Mouse (Mus musculus) limb, embryonic 14.5 days (tissue): ENCODE measurements at regions not wholly inside any gene's neighbourhood (a gene's known extent, or its start where the extent isn't known, plus 50 kb on each side); places are given as distances from the start of the nearest gene placed in this dataset.

Experiments
- ATAC-seq: fragments of 200-750 bp; cut with Nextera tagmentation; 2 replicates; pipeline ENCODE4 v1.8.0; 2017; ENCODE audit warnings: low read depth, moderate number of reproducible peaks, moderate TSS enrichment; ENCODE audit not compliant: low FRiP score
- DNase-seq: peaks from one replicate; pipeline ENCODE4 v3.0.0-alpha.2; 2015; ENCODE audit warnings: low spot score
- H3K27ac ChIP-seq: fragments of 300-500 bp; sonication (generic); replicated peaks from 2 replicates; pipeline ENCODE4 v1.5.1; 2014; ENCODE audit warnings: low read depth, mild to moderate bottlenecking, low read length, moderate library complexity, mixed read lengths
- H3K27me3 ChIP-seq: fragments of 300-500 bp; sonication (generic); 2 replicates; pipeline ENCODE4 v1.6.1; 2014; ENCODE audit warnings: low read length, mixed read lengths; ENCODE audit not compliant: control insufficient read depth, insufficient read depth
- H3K36me3 ChIP-seq: fragments of 300-500 bp; sonication (generic); 2 replicates; pipeline ENCODE4 v1.6.1; 2014; ENCODE audit warnings: mild to moderate bottlenecking, low read length, moderate library complexity, mixed read lengths; ENCODE audit not compliant: control insufficient read depth, insufficient read depth
- H3K4me1 ChIP-seq: fragments of 300-500 bp; sonication (generic); 2 replicates; pipeline ENCODE4 v1.6.1; 2014; ENCODE audit warnings: antibody characterized with exemption, low read length, mixed read lengths; ENCODE audit not compliant: control insufficient read depth, insufficient read depth
- H3K4me2 ChIP-seq: fragments of 300-500 bp; sonication (generic); replicated peaks from 2 replicates; pipeline ENCODE4 v1.6.1; 2014; ENCODE audit warnings: low read depth, mild to moderate bottlenecking, low read length, moderate library complexity; ENCODE audit not compliant: severe bottlenecking
- H3K4me3 ChIP-seq: fragments of 300-500 bp; sonication (generic); replicated peaks from 2 replicates; pipeline ENCODE4 v1.5.1; 2014; ENCODE audit warnings: low read length
- H3K9ac ChIP-seq: fragments of 300-500 bp; sonication (generic); 2 replicates; pipeline ENCODE4 v1.6.1; 2014; ENCODE audit warnings: mild to moderate bottlenecking, low read depth, low read length, moderate library complexity; ENCODE audit not compliant: severe bottlenecking
- H3K9me3 ChIP-seq: fragments of 300-500 bp; sonication (generic); 2 replicates; pipeline ENCODE4 v1.6.1; 2016; ENCODE audit warnings: low read length; ENCODE audit not compliant: control insufficient read depth
- POLR2A ChIP-seq: fragments of 200-500 bp; IDR thresholded peaks from 2 replicates; pipeline ENCODE4 v1.8.0; 2012; ENCODE audit warnings: inconsistent platforms, mild to moderate bottlenecking, moderate library complexity, borderline replicate concordance; ENCODE audit not compliant: insufficient read depth, insufficient read length; ENCODE audit errors: extremely low read depth
- whole genome bisulfite sequencing: fragments of 180-500 bp; shearing (Covaris S2); extraction: QIAGEN DNeasy Blood & Tissue Kit; methylation state at CpG from one replicate; pipeline ENCODE4 v1.1.7; 2014; 5-methylcytosine and 5-hydroxymethylcytosine counted together

- no peak overlapping the region for H3K27ac ChIP-seq
- 72% methylated on average over 4 of the region's 4 CpGs for WGBS
- ATAC-seq (no peak), DNase-seq (no peak)
- no peak overlapping the region for H3K9ac ChIP-seq
- no peaks in the 10 kb centered on the region for H3K27me3 ChIP-seq
- no peak overlapping the region for H3K4me2 ChIP-seq
- H3K4me3 ChIP-seq = no peak overlapping the region
- no peak for TF ChIP-seq POLR2A
- H3K9me3 ChIP-seq = no peaks in the 10 kb centered on the region
- no peaks in the 10 kb centered on the region for H3K36me3 ChIP-seq
- no peaks in the 10 kb centered on the region for H3K4me1 ChIP-seq
Observed at GRCm38 (mm10) chr10:125899504-125899903, 66.5 kb upstream of the Lrig3 start.

GRCm38 (mm10) chr10:125900562-125900961 is 65.4 kb upstream of the Lrig3 start:
- Histone ChIP-seq H3K4me2 (no peak overlapping the region), H3K27ac (no peak overlapping the region), H3K4me3 (no peak overlapping the region), H3K27me3 (no peaks in the 10 kb centered on the region), H3K9me3 (no peaks in the 10 kb centered on the region), H3K4me1 (no peaks in the 10 kb centered on the region), H3K36me3 (no peaks in the 10 kb centered on the region), H3K9ac (no peak overlapping the region)
- DNase-seq = no peak
- 83% methylated on average over 2 of the region's 2 CpGs for WGBS
- ATAC-seq = no peak
- no peak for TF ChIP-seq POLR2A

- Histone ChIP-seq H3K9ac (no peak overlapping the region), H3K27ac (no peak overlapping the region), H3K4me3 (no peak overlapping the region), H3K4me1 (no peaks in the 10 kb centered on the region), H3K9me3 (no peaks in the 10 kb centered on the region), H3K27me3 (no peaks in the 10 kb centered on the region), H3K4me2 (no peak overlapping the region), H3K36me3 (no peaks in the 10 kb centered on the region)
- no peak for TF ChIP-seq POLR2A
- WGBS = 71% methylated on average over 5 of the region's 5 CpGs
- no peak for DNase-seq
- ATAC-seq = no peak
Observed at GRCm38 (mm10) chr10:125902668-125903067, 63.3 kb upstream of the Lrig3 start.

GRCm38 (mm10) chr10:125912207-125912606 is 53.8 kb upstream of the Lrig3 start:
- DNase-seq (peak; percentile 75), ATAC-seq (peak; percentile 85)
- Histone ChIP-seq H3K27ac (peak overlapping the region; percentile 35), H3K9ac (no peak overlapping the region), H3K27me3 (no peaks in the 10 kb centered on the region), H3K36me3 (no peaks in the 10 kb centered on the region), H3K9me3 (no peaks in the 10 kb centered on the region), H3K4me1 (peaks cover 10% of the 10 kb centered on the region), H3K4me3 (no peak overlapping the region), H3K4me2 (no peak overlapping the region)
- 43% methylated on average over 7 of the region's 7 CpGs for WGBS
- no peak for TF ChIP-seq POLR2A
